Mouse (Mus musculus): Measurements from ENCODE around the gene Syngap1. TPM values are rescaled to one million over a fixed set of nuclear protein-coding genes. Genes with fewer than 3 reads are reported as not detected.
"Not testable (repeated sequence)": the region's sequence is repeated elsewhere in the genome, so short reads cannot be mapped to it uniquely, and the experiment has no call there.

The Syngap1 gene
- polyA plus RNA-seq, 1 experiment from 2014 or later: 4.2 TPM

- 8% methylated on average over 3 of the region's 3 CpGs for WGBS
- H3K9me3 ChIP-seq (replicated peaks; ENCODE audit: control insufficient read depth, low read length): no peaks in the 10 kb centered on the region
- no peak overlapping the region for H3K27ac ChIP-seq (ENCODE audit: low read depth, low read length)
- peak overlapping the region; percentile 84 for H3K4me3 ChIP-seq (ENCODE audit: low read depth, low read length)
- ATAC-seq: no peak
- H3K9ac ChIP-seq (ENCODE audit: low read length): peak overlapping the region; percentile 84
- DNase-seq (ENCODE audit: low spot score): no peak
- no peaks in the 10 kb centered on the region for H3K27me3 ChIP-seq (replicated peaks; ENCODE audit: control insufficient read depth, insufficient read depth, low read length)
- H3K36me3 ChIP-seq (ENCODE audit: control insufficient read depth, insufficient read depth, low read length): peaks cover 60% of the 10 kb centered on the region
- H3K4me1 ChIP-seq (ENCODE audit: control insufficient read depth, insufficient read depth, low read length): peaks cover 18% of the 10 kb centered on the region
- peak overlapping the region; percentile 95 for H3K4me2 ChIP-seq (ENCODE audit: low read length)
These were observed 31.1 kb downstream of the Syngap1 start for GRCm38 (mm10) chr17:26972107-26972506.

DNA sequence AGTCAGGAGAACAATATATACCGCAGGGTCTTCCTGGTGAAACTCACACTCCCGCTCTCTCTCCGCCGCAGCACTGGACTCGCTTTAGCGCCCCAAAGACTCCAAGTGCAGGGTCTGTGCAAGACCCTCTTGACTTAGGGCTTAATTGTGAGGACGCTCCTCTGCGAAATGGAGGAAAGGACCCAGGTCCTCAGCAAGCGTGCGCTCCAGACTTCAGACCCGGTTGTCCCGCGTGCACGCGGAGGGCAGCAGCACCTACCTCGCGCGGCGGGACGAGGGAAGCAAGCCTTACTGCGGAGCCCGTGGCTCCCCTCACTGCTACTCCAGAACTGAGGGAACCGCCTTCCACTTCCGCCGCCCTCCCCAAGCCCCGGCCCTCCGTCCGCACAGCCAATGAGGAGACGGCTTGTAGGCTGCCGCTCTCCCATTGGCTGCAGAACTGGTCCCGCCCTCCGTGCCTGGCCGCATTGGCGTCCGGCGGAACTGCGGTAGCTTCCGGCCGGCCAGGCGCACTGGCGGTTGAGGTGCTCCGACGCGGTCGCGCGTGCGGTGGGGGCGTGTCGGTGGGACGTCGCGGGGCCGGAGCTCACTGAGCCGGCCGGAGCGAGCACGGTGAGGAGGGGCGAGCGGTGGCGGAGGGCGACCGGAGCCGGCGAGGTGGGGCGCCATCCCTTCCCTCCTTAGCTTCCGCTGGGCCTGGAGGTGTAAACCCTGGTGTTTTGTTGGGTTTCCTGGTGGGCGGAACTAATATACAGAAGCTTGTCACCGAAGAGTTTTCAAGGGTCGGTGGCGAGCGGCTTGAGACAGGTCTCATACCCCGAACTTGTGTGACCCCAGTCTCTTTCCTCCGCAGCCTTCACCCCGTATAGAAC, 31.9 kb downstream of the Syngap1 start, which contains the start of gene Zbtb9:
TSS of gene Zbtb9 (plus strand) at position 465 of the 872 bp plus-strand sequence.
- 0% methylated on average over 74 of the region's 75 CpGs for WGBS
- Histone ChIP-seq H3K9ac (ENCODE audit: low read length) (peak within 1 kb of the TSS; percentile 84), H3K4me1 (ENCODE audit: control insufficient read depth, insufficient read depth, low read length) (peaks cover 18% of the 10 kb centered on the region), H3K4me3 (ENCODE audit: low read depth, low read length) (peak within 1 kb of the TSS; percentile 84), H3K4me2 (ENCODE audit: low read length) (peak within 1 kb of the TSS; percentile 95), H3K27ac (ENCODE audit: low read depth, low read length) (peak within 1 kb of the TSS; percentile 75), H3K9me3 (replicated peaks; ENCODE audit: control insufficient read depth, low read length) (no peaks in the 10 kb centered on the region), H3K36me3 (ENCODE audit: control insufficient read depth, insufficient read depth, low read length) (peaks cover 58% of the 10 kb centered on the region), H3K27me3 (replicated peaks; ENCODE audit: control insufficient read depth, insufficient read depth, low read length) (no peaks in the 10 kb centered on the region)
- peak; percentile 100 for ATAC-seq
- DNase-seq (ENCODE audit: low spot score): peak; percentile 97

DNA sequence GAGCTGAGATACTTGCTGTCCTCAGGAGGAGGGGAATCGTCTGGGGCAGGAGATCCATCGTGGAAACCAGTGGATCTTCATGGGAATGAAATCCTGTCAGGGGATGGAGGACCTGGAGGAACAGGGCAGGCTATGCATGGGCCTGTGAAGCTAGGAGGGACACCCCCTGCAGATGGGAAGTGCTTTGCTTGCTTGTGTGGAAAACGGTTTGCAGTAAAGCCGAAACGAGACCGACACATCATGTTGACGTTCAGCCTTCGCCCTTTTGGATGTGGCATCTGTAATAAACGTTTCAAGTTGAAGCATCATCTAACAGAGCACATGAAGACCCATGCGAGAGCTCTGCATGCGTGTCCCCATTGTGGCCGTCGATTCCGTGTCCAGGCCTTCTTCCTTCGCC, 33.5 kb downstream of the Syngap1 start:
- 93% methylated on average over 15 of the region's 15 CpGs for WGBS
- no peak for ATAC-seq
- Histone ChIP-seq H3K36me3 (ENCODE audit: control insufficient read depth, insufficient read depth, low read length) (peaks cover 58% of the 10 kb centered on the region), H3K27me3 (replicated peaks; ENCODE audit: control insufficient read depth, insufficient read depth, low read length) (no peaks in the 10 kb centered on the region), H3K27ac (ENCODE audit: low read depth, low read length) (no peak overlapping the region), H3K4me1 (ENCODE audit: control insufficient read depth, insufficient read depth, low read length) (peaks cover 18% of the 10 kb centered on the region), H3K4me3 (ENCODE audit: low read depth, low read length) (no peak overlapping the region), H3K9me3 (replicated peaks; ENCODE audit: control insufficient read depth, low read length) (no peaks in the 10 kb centered on the region), H3K4me2 (ENCODE audit: low read length) (peak overlapping the region; percentile 95; the same call in 1 of the 2 replicates), H3K9ac (ENCODE audit: low read length) (no peak overlapping the region)
- no peak for DNase-seq (ENCODE audit: low spot score)

GRCm38 (mm10) chr17:26975415-26975814, 34.4 kb downstream of the Syngap1 start:
- no peaks in the 10 kb centered on the region for H3K9me3 ChIP-seq (replicated peaks; ENCODE audit: control insufficient read depth, low read length)
- H3K4me1 ChIP-seq (ENCODE audit: control insufficient read depth, insufficient read depth, low read length): peaks cover 18% of the 10 kb centered on the region
- peaks cover 63% of the 10 kb centered on the region for H3K36me3 ChIP-seq (ENCODE audit: control insufficient read depth, insufficient read depth, low read length)
- no peaks in the 10 kb centered on the region for H3K27me3 ChIP-seq (replicated peaks; ENCODE audit: control insufficient read depth, insufficient read depth, low read length)
- no peak overlapping the region for H3K4me2 ChIP-seq (ENCODE audit: low read length)
- H3K9ac ChIP-seq (ENCODE audit: low read length): no peak overlapping the region
- no peak overlapping the region for H3K27ac ChIP-seq (ENCODE audit: low read depth, low read length)
- no peak for ATAC-seq
- DNase-seq (ENCODE audit: low spot score): no peak
- H3K4me3 ChIP-seq (ENCODE audit: low read depth, low read length): no peak overlapping the region

DNA sequence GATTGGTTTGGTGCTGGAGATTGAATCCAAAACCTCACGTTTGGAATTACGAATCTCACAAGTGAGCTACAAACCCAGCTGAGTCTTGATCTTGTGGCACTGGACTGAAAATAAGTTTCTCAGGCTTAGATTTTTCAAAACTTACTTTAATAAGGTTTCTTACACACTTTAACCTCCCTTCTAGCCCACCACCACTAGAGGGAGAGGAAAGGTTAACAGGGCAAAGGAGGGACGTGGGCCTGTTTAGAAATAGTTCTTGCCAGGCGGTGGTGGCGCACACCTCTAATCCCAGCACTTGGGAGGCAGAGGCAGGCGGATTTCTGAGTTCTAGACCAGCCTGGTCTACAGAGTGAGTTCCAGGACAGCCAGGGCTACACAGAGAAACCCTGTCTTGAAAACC, 36.3 kb downstream of the Syngap1 start:
- not testable (repeated sequence) for DNase-seq (ENCODE audit: low spot score); H3K4me2 ChIP-seq (ENCODE audit: low read length); H3K9me3 ChIP-seq (replicated peaks; ENCODE audit: control insufficient read depth, low read length); ATAC-seq; H3K9ac ChIP-seq (ENCODE audit: low read length); H3K27ac ChIP-seq (ENCODE audit: low read depth, low read length); H3K27me3 ChIP-seq (replicated peaks; ENCODE audit: control insufficient read depth, insufficient read depth, low read length); H3K4me3 ChIP-seq (ENCODE audit: low read depth, low read length)
- H3K4me1 ChIP-seq (ENCODE audit: control insufficient read depth, insufficient read depth, low read length): peaks cover 15% of the 10 kb centered on the region
- peaks cover 62% of the 10 kb centered on the region for H3K36me3 ChIP-seq (ENCODE audit: control insufficient read depth, insufficient read depth, low read length)
- WGBS: 88% methylated on average over 6 of the region's 6 CpGs

- Histone ChIP-seq H3K9ac (ENCODE audit: low read length) (no peak overlapping the region), H3K4me1 (ENCODE audit: control insufficient read depth, insufficient read depth, low read length) (peaks cover 3% of the 10 kb centered on the region; the same call in 1 of the 2 replicates), H3K36me3 (ENCODE audit: control insufficient read depth, insufficient read depth, low read length) (peaks cover 60% of the 10 kb centered on the region), H3K4me2 (ENCODE audit: low read length) (no peak overlapping the region), H3K4me3 (ENCODE audit: low read depth, low read length) (no peak overlapping the region), H3K27me3 (replicated peaks; ENCODE audit: control insufficient read depth, insufficient read depth, low read length) (no peaks in the 10 kb centered on the region), H3K9me3 (replicated peaks; ENCODE audit: control insufficient read depth, low read length) (no peaks in the 10 kb centered on the region), H3K27ac (ENCODE audit: low read depth, low read length) (no peak overlapping the region)
- WGBS: 87% methylated on average over 2 of the region's 2 CpGs
- no peak for DNase-seq (ENCODE audit: low spot score)
- ATAC-seq: no peak
These were observed 38.4 kb downstream of the Syngap1 start for GRCm38 (mm10) chr17:26979426-26979825.

- no peak for ATAC-seq
- 73% methylated on average over 2 of the region's 2 CpGs for WGBS
These were observed 40.0 kb downstream of the Syngap1 start for GRCm38 (mm10) chr17:26981050-26981449.

GRCm38 (mm10) chr17:26983382-26983781, 42.3 kb downstream of the Syngap1 start:
- Histone ChIP-seq H3K4me3 (ENCODE audit: low read depth, low read length) (no peak overlapping the region), H3K27me3 (replicated peaks; ENCODE audit: control insufficient read depth, insufficient read depth, low read length) (no peaks in the 10 kb centered on the region), H3K4me1 (ENCODE audit: control insufficient read depth, insufficient read depth, low read length) (no peaks in the 10 kb centered on the region), H3K36me3 (ENCODE audit: control insufficient read depth, insufficient read depth, low read length) (peaks cover 22% of the 10 kb centered on the region), H3K27ac (ENCODE audit: low read depth, low read length) (no peak overlapping the region), H3K4me2 (ENCODE audit: low read length) (no peak overlapping the region), H3K9ac (ENCODE audit: low read length) (no peak overlapping the region), H3K9me3 (replicated peaks; ENCODE audit: control insufficient read depth, low read length) (no peaks in the 10 kb centered on the region)
- DNase-seq (ENCODE audit: low spot score): no peak
- ATAC-seq: no peak
- WGBS: 95% methylated on average over 4 of the region's 4 CpGs

More at GRCm38 (mm10) chr17:26981050-26981449, 40.0 kb downstream of the Syngap1 start:
- H3K27ac ChIP-seq (ENCODE audit: low read depth, low read length): no peak overlapping the region
- no peak overlapping the region for H3K4me3 ChIP-seq (ENCODE audit: low read depth, low read length)
- no peak for DNase-seq (ENCODE audit: low spot score)
- 0 out of 2 replicates have a peak, but pooled peaks cover 2% of the 10 kb centered on the region for H3K4me1 ChIP-seq (ENCODE audit: control insufficient read depth, insufficient read depth, low read length)
- no peaks in the 10 kb centered on the region for H3K27me3 ChIP-seq (replicated peaks; ENCODE audit: control insufficient read depth, insufficient read depth, low read length)
- H3K9ac ChIP-seq (ENCODE audit: low read length): no peak overlapping the region
- no peaks in the 10 kb centered on the region for H3K9me3 ChIP-seq (replicated peaks; ENCODE audit: control insufficient read depth, low read length)
- H3K36me3 ChIP-seq (ENCODE audit: control insufficient read depth, insufficient read depth, low read length): peaks cover 44% of the 10 kb centered on the region
- no peak overlapping the region for H3K4me2 ChIP-seq (ENCODE audit: low read length)
